Mouse (Mus musculus) Muller cell, postnatal 12 days (primary cell): ENCODE results near the gene Lpo.
"Not testable (repeated sequence)": the region's sequence is repeated elsewhere in the genome, so short reads cannot be mapped to it uniquely, and the experiment has no call there.

Source experiments
- DNase-seq: peaks from one replicate; pipeline ENCODE4 v3.0.0-alpha.2; 2015; ENCODE audit errors: inconsistent ontology term

Lpo gene

DNA sequence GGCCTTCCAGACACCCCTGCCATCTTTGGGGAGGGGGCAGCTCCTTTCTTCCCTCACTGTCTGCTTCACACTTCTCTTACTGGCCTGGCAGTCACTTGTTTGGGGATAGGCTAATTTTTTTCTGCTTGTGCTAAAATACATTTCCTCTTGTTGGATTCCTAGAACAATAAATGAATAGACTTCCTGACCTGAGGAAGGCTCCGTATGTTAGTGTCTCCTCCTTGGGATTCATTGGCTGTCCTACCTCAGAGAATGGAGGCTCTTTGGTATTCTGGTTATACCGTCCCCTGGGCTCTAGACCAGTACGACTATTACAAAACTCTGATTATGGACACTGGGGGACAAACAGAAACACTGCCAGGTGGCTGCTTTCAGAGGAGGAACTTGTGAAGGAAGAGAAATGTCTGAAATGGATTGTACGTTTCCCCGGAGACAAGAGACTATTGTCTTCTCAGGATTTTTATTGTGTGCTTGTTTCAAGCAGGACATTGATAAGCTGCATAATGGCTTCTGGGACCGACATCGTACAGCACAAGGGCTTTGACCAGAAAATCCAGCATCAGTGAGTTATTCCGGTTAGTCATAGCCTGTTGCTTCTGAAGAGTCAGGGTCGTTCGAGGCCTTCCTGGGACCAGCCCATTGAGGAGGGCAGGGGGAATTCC lies at the start of gene Lpo:
Lpo (minus strand) TSS at position 51 of the 662 bp plus-strand sequence.
- no peak for DNase-seq

GRCm38 (mm10) chr11:87875436-87875835 lies 47.3 kb upstream of the Lpo start, which contains the start of gene Epx:
Gene Epx, minus strand, starts transcription at chr11:87875536.
- DNase-seq, result no peak

DNA sequence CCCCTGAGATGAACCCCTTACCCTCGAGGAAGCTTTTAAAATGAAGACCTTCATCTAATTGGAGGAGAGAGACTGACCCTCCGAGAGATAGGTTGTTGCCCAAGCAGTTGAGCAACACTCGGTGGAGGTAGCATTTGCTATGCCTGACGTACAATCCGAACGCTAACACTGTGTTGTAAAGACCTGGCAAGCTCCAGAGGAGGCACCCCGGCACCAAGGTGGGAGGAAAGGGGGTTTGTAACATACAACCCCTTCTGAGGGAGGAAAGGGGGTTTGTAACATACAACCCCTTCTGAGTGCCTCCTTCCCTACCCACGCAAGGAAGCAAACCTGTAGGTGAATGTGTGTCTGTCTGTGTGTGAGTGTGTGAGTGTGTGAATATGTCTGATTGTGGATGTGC lies 43.7 kb upstream of the Lpo start:
- DNase-seq, result no peak

- no peak for DNase-seq
These were observed 42.0 kb upstream of the Lpo start for GRCm38 (mm10) chr11:87870096-87870495.

GRCm38 (mm10) chr11:87866891-87867290 lies 38.8 kb upstream of the Lpo start:
- not testable (repeated sequence) for DNase-seq

DNA sequence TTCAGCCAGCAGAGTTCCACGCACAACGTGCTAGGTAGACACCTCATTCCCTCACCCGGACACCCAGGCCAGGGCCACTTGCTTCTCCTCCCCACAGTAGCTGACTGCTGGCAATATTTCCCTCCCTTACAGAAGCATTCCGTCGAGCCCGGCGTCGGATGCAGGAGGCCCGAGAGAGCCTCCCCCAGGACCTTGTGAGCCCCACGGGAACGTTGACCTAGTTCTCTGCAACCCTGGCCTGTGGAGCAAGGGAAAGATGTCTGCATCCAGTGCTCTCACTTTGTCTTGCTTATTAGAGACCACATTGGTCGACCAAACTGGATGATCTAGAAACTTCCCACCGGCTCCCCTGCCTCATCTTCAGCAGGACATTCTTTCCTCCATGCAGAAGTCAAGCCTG lies 34.7 kb upstream of the Lpo start:
- no peak for DNase-seq

- no peak for DNase-seq
These were observed 32.3 kb upstream of the Lpo start for GRCm38 (mm10) chr11:87860426-87860825.

- DNase-seq, result no peak
These were observed 31.2 kb upstream of the Lpo start for GRCm38 (mm10) chr11:87859273-87859672.

DNA sequence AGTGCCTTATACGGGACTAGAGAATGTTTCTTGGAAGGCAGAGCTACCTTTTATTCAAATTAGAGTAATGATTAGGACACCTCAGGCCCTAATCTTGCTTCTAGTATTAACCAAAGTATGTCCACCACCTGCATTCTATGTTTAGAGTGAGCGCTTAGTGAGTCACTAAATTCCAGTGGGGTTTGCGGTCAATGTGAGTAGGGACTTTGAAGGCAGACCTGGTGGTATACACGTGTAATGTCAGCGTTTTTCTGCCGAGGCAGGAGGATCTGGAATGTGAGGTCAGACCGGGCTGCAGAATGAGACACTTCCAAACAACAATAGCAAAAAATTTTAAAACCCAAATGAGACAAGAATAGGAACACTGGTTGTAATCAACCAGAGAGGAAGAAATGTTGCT lies 26.5 kb upstream of the Lpo start:
- DNase-seq, result no peak

DNA sequence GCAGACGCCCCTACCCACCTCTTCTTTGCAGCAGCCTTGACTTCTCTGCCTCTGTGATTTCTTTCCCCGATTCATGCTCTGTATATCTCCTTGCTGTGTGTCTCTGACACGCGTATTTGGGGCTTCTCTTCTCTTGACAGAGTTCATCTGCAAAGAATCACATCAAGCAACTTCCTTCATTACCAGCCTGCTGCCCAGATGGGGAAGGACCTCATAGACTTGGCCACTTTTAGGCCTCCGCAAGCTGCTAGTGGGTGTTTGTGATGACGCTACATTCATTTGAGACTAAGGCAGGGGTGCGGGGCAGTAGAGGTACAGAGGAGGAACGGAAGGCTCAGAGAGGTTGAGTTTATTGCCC lies 25.5 kb upstream of the Lpo start:
- peak; percentile 36 for DNase-seq

GRCm38 (mm10) chr11:87852690-87853596 lies 24.9 kb upstream of the Lpo start, which contains the start of gene Mks1:
Gene Mks1, plus strand, starts transcription at chr11:87853215.
- peak; percentile 91 for DNase-seq

- peak; percentile 66 for DNase-seq
These were observed 19.8 kb upstream of the Lpo start for GRCm38 (mm10) chr11:87847884-87848283.

GRCm38 (mm10) chr11:87846968-87847600 lies 19.0 kb upstream of the Lpo start:
- DNase-seq, result no peak

DNA sequence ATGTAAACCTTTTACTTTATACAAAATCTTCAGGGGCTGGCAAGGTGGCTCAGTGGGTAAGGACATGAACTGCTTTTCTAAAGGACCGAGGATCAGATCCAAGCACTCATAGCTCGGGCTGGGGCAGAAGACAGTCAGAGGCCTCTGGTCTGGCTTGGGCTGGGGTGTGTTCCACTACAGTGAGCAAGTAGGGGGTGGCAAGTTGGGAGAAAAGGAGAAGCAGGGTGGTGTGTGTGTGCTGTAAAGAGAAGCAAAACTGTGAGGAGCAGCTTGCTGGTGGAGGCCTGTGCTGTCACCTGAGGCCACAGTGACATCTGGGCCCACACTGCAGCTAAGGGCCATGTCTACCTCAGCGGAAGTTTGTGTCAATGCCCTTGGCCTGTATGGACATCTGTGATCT lies 13.3 kb upstream of the Lpo start:
- no peak for DNase-seq

- DNase-seq, result no peak
These were observed 12.6 kb upstream of the Lpo start for GRCm38 (mm10) chr11:87840676-87841075.

DNA sequence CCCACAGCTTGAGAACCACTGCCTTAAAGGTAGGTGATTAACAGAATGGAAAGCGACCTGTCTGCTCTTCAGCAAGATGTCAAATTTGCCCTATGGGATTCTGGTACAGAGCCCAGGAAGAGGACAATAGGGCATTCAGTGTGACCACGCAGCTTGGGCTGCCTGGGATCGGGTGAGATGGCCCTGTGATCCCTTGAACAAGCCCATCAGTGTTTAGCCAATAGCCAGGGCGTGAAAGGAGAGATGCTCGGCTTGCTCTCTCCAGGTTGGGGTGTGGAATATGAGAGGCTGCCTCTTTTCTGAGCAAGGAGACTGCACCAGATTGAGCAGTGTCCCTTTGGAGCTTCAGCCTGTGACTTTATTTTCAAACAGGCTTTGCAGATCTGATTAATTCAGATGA lies 6.6 kb downstream of the Lpo start:
- DNase-seq, result peak; percentile 25

- no peak for DNase-seq
These were observed 10.7 kb downstream of the Lpo start for GRCm38 (mm10) chr11:87817443-87817773.

- DNase-seq, result peak; percentile 37
These were observed 11.2 kb downstream of the Lpo start for GRCm38 (mm10) chr11:87816707-87817442.

GRCm38 (mm10) chr11:87814831-87815230 lies 13.3 kb downstream of the Lpo start:
- no peak for DNase-seq

GRCm38 (mm10) chr11:87811396-87811795 lies 16.7 kb downstream of the Lpo start:
- no peak for DNase-seq

DNA sequence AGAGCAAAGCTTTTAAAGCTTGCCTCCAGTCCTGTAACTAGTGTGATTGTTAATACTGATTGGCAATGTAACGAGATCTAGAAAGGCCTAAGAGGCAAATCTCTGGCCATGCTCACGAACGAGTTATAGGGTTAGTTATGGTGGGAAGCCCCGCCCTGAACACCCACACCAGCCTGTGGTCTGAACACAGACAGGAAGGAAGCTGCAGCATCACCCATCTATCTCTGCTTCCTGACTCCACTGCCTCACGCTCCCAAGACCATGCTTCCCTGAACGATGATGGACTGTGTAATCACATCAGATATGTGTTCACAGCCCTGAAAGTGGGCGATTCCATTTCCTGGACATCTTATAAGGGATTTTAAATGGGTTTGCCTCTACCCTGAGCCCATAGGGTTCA lies 19.9 kb downstream of the Lpo start:
- DNase-seq, result no peak

DNA sequence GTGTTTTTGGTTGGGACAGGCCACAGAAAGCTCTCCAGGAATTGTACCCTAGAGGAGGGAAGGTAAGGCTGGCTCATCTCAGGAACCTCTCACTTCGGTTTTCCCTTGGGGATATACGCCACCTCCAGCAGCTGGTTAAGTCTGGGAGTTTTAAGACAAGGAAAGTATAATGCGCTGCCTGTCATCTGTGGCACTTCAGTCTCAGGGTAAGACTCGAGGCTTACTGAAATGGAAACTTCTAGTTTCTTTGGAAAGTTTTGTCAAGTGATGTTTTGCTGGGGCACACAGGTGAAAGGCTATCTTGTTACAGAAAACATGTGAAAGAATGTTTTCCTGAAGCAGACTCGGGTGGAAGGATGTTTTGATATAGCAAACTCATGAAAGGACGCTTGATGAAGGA lies 20.7 kb downstream of the Lpo start:
- no peak for DNase-seq
